Mouse (Mus musculus) fibroblast of lung, adult 2 months (primary cell): Measurements from ENCODE around the gene Ydjc.

Source experiments
- DNase-seq: peaks from one replicate; pipeline ENCODE4 v3.0.0-alpha.2; 2011; ENCODE audit warnings: low read depth

Ydjc gene

DNA sequence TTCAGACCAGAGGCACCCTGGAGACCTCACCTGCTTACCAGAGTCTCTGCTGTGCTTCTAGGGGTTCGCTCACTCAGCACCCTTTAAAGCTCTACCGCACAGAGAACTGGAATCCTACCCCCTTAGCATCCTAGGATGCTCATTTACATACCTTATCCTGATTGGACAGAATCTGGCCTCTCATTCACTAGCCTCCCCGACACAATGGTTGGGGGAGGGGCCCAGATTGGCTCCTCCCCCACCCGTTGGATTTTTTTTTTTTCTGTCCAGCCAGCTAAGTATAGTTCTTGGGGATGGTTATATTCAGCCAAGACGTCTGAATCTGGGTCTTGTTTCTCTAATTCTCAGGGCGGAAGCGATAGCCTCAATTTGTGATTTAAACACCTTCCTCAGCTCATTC, at the start of gene Ydjc:
Gene Ydjc, plus strand, starts transcription at position 283 of the 400 bp plus-strand sequence.
- no peak for DNase-seq

DNA sequence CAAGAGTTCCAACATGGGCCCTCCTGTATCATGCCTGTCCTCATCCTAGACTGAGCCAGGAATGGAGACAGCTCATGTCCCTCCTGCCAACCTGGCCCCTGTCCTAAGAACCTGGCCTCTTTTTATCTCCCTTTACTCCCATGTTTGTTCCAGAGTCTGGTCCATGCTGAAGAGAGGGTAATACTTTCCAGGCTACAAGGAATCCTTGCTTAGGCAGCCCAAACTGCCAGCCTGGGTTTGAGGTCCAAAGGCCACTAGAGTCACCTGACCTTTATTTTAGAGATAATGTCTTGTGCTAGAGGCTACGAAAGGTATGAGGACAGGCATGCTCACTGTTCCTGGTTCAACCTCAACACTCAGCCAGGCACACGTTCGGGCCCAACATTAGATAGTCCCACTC, 47.5 kb upstream of the Ydjc start:
- DNase-seq: no peak

GRCm38 (mm10) chr16:17102630-17103220, 41.7 kb upstream of the Ydjc start:
- no peak for DNase-seq

- no peak for DNase-seq
Measured at GRCm38 (mm10) chr16:17104600-17104999, 39.8 kb upstream of the Ydjc start.

DNA sequence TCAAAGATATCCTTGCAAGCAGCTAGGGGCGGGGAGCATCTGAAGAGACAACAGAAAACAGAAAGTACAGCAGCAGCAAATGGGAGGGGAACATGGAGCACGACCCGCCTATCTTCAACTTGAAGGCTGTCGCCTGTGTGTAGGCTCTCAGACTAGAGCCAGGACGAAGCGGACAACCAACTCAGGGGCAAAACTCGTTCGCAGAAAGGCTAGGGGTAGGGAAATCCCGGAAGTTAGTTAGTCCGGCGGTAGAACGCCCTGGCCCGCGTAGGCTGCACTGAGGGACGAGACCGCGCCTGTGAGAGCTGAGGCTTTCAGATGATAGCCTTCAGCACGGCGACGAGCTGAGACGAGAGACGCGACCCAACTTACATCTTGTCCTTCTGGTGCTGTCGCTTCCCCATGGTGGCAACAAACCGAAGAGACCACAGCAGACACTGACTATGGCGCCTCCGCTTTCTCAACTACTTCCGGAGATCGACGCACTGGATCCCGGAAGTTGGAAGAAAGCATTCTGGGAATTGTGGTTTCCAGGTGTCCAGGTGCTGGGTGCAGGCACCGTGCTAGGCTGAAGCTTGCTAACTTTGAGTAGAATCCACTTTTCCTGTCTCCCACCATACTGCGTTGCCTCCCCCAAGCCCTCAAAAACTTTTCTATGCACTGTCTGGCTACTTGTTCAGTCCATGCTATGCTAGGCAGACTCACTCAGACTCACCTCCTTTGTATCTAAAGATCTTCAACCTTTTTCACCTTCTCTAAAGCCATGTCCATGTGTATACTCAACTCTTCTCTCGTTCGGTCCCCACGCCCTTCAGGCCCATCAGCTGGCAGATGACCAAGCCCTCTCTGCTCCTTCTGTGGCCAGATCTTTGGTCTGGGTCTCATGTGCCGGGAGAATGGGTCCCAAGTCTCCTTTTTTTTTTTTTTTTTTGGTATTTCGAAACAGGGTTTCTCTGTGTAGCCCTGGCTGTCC, 33.4 kb upstream of the Ydjc start, which contains the start of gene Ppil2:
Gene Ppil2, minus strand, starts transcription at position 487 of the 973 bp plus-strand sequence.
- DNase-seq: peak; percentile 46

GRCm38 (mm10) chr16:17117309-17117799, 27.1 kb upstream of the Ydjc start:
- DNase-seq: no peak

DNA sequence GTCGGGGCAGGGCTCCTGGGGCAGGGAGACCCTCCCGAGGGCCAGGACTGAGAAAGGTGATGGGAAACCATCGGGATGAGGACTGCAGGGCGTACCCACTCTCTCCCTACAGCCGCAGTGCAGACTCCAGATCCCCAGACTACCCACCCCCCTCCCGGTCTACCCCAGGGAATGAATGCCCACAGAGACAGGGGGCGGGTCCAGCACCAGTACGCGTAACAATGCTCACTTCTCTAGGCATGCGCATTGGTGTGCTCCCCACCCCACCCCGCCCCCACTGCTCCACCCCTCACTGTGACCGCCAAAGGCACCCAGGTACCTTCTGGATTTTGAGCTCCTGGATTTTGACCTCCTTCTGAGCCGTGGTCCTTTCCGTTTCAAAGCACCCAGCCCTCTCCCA, 22.9 kb upstream of the Ydjc start:
- DNase-seq: no peak

DNA sequence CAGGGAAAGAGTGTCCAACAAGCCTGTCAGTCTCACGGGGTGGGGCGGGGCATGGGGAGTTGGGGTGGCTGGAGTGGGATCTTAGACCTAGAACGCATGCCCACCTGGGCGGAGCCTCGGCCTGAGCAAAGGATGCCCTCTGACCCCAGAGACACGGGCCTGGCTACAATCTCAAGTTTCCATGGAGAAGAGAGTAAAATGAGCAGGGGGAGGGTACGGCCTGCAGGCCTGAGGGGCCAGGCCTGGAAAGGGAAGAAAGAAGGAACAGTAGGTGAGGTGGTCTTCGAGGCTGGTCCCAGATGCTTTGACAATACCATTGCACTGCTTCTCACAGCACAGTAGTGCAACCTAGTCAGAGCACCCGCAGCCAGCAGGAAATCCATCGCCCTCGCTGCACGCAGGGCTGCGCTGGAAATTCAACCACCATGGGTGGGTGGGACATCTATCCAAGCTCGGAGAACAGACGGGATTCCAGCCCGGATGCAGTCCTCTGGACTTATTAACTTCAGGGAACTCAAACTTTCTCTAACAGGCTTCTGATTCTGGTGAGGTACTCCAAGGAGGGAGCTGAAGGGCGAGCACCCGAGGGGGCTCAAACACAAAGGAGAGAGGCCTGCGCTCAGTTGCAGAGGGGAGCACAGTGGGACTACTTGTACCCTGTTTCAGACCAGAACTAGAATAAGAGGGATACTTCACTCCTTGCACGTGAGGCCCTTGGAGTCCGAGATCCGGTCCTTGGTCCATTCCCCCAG, 20.1 kb upstream of the Ydjc start:
- no peak for DNase-seq

DNA sequence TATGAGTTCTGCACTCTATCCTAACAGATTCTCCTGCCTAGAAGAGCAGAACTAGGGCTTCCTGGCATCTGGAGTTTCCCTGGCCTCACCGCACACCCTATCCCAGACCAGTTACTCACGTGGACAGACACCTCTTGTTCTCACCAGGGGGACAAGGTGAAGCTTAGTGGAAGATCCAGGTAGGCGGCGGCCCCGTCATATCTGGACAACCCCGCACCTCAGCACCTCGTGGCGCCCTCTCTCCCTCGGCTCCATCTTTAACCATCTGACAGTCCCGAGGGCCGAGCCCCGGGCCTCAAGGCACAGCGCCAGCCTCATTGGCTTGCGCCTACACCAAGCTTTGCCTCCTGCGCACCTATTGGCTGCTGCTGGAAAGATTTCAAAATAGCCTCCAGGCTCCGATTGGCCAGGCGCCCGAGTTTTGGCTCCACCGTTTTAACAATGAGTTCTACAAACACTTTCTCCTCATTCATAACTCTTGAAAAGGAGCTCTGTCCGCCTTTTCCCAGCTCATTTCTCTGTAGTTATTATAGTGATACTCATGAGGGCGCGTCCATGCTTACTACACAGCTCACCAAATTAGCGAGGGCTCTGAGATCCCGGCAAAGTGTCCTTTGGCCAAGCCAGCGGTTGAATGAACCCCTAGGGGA, 19.4 kb upstream of the Ydjc start, which contains the start of gene 2610318N02Rik:
Gene 2610318N02Rik, minus strand, starts transcription at position 297 of the 650 bp plus-strand sequence.
- DNase-seq: no peak

- DNase-seq: no peak
Measured at GRCm38 (mm10) chr16:17127292-17127691, 17.1 kb upstream of the Ydjc start.

DNA sequence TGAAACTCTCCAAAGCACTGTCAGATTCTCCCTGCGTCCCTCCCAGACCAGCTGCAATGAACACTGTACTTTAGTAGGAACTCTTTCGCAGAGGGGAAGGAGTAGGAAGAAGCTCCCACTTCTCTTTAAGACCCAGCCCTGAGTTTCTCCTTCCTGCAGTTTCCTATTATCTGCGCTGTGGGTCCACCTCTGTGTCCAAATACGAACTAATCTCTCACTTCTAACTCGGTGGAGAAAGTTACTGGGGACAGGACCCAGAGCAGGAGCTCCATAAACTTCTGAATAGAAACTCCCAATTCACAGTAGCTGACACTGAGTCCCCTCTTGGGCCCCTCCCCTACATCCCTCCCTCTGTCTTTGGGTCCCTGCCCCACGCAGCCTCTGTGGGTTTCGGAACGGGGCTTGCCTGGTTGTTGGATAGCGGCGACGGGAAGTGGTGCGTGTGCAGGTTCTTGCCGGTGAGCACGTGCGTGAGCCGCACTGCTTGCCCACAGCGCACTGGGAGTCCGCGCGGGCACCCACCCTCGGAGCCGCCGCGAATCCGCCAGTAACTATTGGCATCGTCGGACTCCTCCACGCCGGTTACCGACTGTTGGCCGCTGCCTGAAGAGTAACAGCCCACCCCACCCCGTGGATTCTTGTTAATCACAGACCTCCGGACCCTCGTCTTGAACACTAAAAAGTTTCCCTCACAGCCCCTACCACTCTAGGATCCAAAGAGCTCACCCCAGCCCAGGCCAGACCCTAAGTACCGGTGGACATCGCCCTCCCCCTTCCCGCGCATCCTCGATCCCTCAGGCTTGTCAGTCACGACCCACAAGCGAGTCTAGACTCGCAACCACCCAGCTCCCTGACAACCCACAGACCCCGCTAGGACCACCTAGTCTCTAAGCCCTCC, 13.0 kb upstream of the Ydjc start:
- DNase-seq: no peak

- peak; percentile 88 for DNase-seq
Measured at GRCm38 (mm10) chr16:17132089-17132905, 12.1 kb upstream of the Ydjc start, which contains the start of gene Sdf2l1. Gene Sdf2l1 (minus strand): TSS chr16:17132383.

DNA sequence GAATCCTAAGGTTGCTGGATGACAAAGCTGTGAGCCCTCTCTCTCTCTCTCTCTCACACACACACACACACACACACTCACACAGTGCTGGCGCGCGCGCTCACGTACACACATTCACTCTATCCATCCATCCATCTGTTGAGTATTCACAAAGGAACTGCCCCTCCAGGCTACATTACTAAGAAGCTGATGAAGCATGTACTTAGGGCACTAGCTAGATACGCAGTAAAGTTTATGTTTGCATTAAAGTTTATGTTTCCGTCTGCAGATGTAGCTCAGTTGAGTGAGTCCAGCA, 11.6 kb upstream of the Ydjc start:
- DNase-seq: no peak

- no peak for DNase-seq
Measured at GRCm38 (mm10) chr16:17137355-17137754, 7.1 kb upstream of the Ydjc start.

GRCm38 (mm10) chr16:17146772-17147235, 2.4 kb downstream of the Ydjc start, which contains the start of gene Ccdc116:
Gene Ccdc116 (minus strand): TSS chr16:17147229.
- DNase-seq: peak; percentile 56

- DNase-seq: no peak
Measured at GRCm38 (mm10) chr16:17147391-17147929, 3.0 kb downstream of the Ydjc start.

- DNase-seq: no peak
Measured at GRCm38 (mm10) chr16:17148084-17148483, 3.7 kb downstream of the Ydjc start.

DNA sequence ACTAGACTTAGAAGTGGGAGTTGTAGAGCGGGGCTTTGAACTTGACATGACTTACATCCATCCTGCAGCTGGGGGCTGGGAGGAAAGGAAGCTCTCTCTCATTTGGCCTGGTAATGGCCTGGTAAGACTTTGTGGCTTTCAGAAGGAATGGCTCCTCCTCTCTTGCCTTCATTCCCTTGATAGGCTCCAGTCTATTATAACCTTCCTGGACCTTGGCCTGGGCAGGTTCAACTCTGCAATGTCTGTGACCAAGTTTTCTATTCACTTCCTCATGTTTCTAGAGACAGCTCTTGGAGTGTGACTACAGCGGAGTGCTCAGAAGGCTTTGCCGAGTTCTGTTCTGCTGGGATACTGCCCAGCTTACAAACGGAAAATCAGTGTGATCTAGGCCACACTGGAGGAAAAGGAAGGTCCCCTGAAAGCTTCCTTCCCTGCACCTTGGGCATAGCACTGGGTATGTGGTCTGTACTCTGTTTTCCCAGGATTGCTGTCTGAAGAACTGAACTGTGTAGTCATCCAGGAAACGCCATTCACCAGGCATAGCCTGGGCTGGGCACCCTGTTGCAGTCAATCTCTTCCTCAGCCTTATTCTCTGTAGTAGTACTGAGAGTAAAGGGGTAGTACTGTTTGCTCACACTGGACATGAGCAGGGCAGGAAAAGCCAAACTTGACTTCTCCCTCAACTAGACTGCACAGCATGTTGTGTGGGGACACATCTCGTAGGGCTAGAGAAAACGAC, 6.3 kb downstream of the Ydjc start:
- DNase-seq: no peak

GRCm38 (mm10) chr16:17151874-17152273, 7.5 kb downstream of the Ydjc start:
- DNase-seq: no peak
